Mouse (Mus musculus): ENCODE data around the gene Sec24d.

GRCm38 (mm10) chr3:123305611-123306010 lies 38.4 kb downstream of the Sec24d start:
- TF ChIP-seq POLR2A (IDR thresholded peaks at IDR 0.05; ENCODE audit: low read depth, low read length): no peak
- no peak for TF ChIP-seq CTCF (conservative IDR thresholded peaks at IDR 0.05; ENCODE audit: insufficient read depth, insufficient read length, low read depth, low read length)

Measured in kidney, adult 2 months (tissue).